ENCODE assay signal across 14 mouse cellular contexts in the genomic region with DNA sequence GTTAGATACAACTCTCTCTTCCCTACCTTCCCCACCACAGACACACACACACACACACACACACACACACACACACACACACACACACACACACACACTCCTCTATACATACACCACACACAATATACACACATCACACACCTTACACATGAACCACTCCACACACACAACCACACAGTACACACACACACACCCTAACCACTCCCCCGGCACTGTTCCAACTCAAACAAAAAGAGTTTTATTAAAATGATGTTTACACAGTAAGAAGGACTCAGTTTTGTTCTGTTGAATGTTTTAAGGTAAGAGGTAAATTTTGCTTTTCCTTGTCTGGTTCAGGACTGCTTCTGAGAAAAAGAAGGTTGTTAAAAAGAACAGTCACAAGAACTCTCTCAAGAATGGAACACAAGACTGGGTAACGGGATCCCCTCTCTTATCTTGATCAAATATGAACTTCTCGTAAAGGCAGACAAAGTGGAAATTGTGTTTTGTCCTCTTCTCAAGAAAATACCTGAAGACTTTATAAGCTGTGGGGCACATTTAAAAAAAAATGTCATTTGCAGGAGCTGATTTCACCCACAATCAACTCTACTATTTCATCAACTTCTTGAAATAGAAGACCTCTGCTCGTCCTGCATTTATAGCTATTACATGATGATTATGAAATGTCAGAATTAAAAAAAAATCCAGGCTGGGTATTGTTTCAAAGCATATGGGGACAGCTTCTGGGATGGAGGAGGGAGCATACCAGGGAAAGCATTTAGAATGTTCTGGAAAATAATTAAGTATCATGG. TPM values are rescaled to one million over a fixed set of nuclear protein-coding genes. Genes with fewer than 3 reads are reported as not detected.
DNase-seq lines count a peak whose midpoint lies in the region; ATAC-seq lines count a peak whose summit lies in the region.
"Had no signal": no experiment of that assay in that cellular context is flagged by ENCODE, and none has a peak within 500 bp of the region (broad histone marks: within the 10 kb centered on the region; RNA-seq: fewer than 3 reads in every experiment).

No protein-coding gene starts in this region.

- H3K4me1 ChIP-seq in kidney, embryonic 15.5 days: peaks cover 33% of the 10 kb centered on the region
- H3K4me1 ChIP-seq in brown adipose tissue, adult 24 weeks (ENCODE audit: control insufficient read depth, insufficient read depth, insufficient read length, low read length): peaks cover 8% of the 10 kb centered on the region
- peaks cover 6% of the 10 kb centered on the region; the same call in 1 of the 2 replicates for H3K4me1 ChIP-seq in midbrain, embryonic 14.5 days (ENCODE audit: control insufficient read depth, insufficient read depth, low read length)

- no peaks in the 10 kb centered on the region for H3K9me3 ChIP-seq in kidney, embryonic 15.5 days (replicated peaks)
- H3K9me3 ChIP-seq in midbrain, embryonic 14.5 days (ENCODE audit: control insufficient read depth, low read length): no peaks in the 10 kb centered on the region
- H3K9me3 ChIP-seq: forebrain, embryonic 15.5 days; neural tube, embryonic 13.5 days had no signal

- no peak for ATAC-seq in kidney, embryonic 15.5 days (replicated peaks; ENCODE audit: low FRiP score)
- ATAC-seq in midbrain, embryonic 14.5 days (ENCODE audit: low FRiP score, low TSS enrichment): no peak
- ATAC-seq: forebrain, embryonic 15.5 days had no signal

- H3K27ac ChIP-seq in kidney, embryonic 15.5 days: peak overlapping the region; percentile 76
- peak overlapping the region; percentile 61 for H3K27ac ChIP-seq in brown adipose tissue, adult 24 weeks (replicated peaks; ENCODE audit: low read depth, low read length)
- no peak overlapping the region for H3K27ac ChIP-seq in midbrain, embryonic 14.5 days (replicated peaks; ENCODE audit: low read depth, low read length)
- H3K27ac ChIP-seq: forebrain, embryonic 15.5 days; neural tube, embryonic 13.5 days had no signal

- 66% methylated on average over 4 of the region's 4 CpGs for WGBS in kidney, embryonic 15.5 days
- 93% methylated on average over 4 of the region's 4 CpGs for WGBS in midbrain, embryonic 14.5 days

- H3K9ac ChIP-seq in kidney, embryonic 15.5 days: no peak overlapping the region
- no peak overlapping the region for H3K9ac ChIP-seq in midbrain, embryonic 14.5 days (replicated peaks; ENCODE audit: low read length)
- H3K9ac ChIP-seq: forebrain, embryonic 15.5 days; neural tube, embryonic 13.5 days had no signal

- H3K4me3 ChIP-seq in kidney, embryonic 15.5 days (replicated peaks): no peak overlapping the region
- H3K4me3 ChIP-seq in brown adipose tissue, adult 24 weeks (ENCODE audit: insufficient read depth, low read depth, low read length): no peak overlapping the region
- H3K4me3 ChIP-seq in midbrain, embryonic 14.5 days (replicated peaks; ENCODE audit: low read depth, low read length): no peak overlapping the region
- H3K4me3 ChIP-seq: forebrain, embryonic 15.5 days; neural tube, embryonic 13.5 days had no signal

- no peak overlapping the region for H3K4me2 ChIP-seq in kidney, embryonic 15.5 days
- H3K4me2 ChIP-seq in midbrain, embryonic 14.5 days (ENCODE audit: low read length): no peak overlapping the region
- H3K4me2 ChIP-seq: forebrain, embryonic 15.5 days; neural tube, embryonic 13.5 days had no signal

- H3K27me3 ChIP-seq in kidney, embryonic 15.5 days: no peaks in the 10 kb centered on the region
- no peaks in the 10 kb centered on the region for H3K27me3 ChIP-seq in midbrain, embryonic 14.5 days (ENCODE audit: control insufficient read depth, insufficient read depth, low read length)
- H3K27me3 ChIP-seq: forebrain, embryonic 15.5 days; neural tube, embryonic 13.5 days had no signal

- H3K36me3 ChIP-seq in kidney, embryonic 15.5 days: peaks cover 12% of the 10 kb centered on the region
- H3K36me3 ChIP-seq in midbrain, embryonic 14.5 days (ENCODE audit: control insufficient read depth, insufficient read depth, low read length): peaks cover 4% of the 10 kb centered on the region; the same call in 1 of the 2 replicates
- H3K36me3 ChIP-seq: forebrain, embryonic 15.5 days had no signal

- DNase-seq in kidney, postnatal 4 days: no peak
- peak; percentile 49 for DNase-seq in CD4-positive helper T cell, adult 2 months (ENCODE audit: low read depth, low spot score)
- DNase-seq in lung, postnatal 36 days: peak; percentile 78
- DNase-seq in right cerebral cortex, postnatal 36 days (ENCODE audit: low spot score in 2 of 2): no peak
- no peak for DNase-seq in midbrain, embryonic 14.5 days
- DNase-seq in left cerebral cortex, adult 18-20 months (ENCODE audit: low spot score in 2 of 2): no peak
- DNase-seq: cerebellum, adult 9-10 months; heart, adult 18-20 months; heart, postnatal 36 days; kidney, postnatal 25 days had no signal

RNA-seq across cellular contexts. Expression of a gene that starts 30.9 kb away (rescaled TPM):
- 35.8 and 38.6 TPM in 2 replicates for polyA plus RNA-seq in kidney, embryonic 15.5 days (2015; fragmentation: Nextera tagmentation; extraction: Ambion mirVana)
- 5.0 and 8.5 TPM in 2 replicates for polyA plus RNA-seq in brown adipose tissue, adult 24 weeks (2012; ENCODE audit: insufficient read depth, insufficient read length, missing spikeins)
- polyA plus RNA-seq in midbrain, embryonic 14.5 days (2014; fragmentation: Nextera tagmentation; extraction: Ambion mirVana): 18.4 and 22.2 TPM in 2 replicates
- total RNA-seq in left cerebral cortex, adult 18-20 months (2021): 10 to 100 TPM; 32.3 to 35.0 TPM

Comparison
In these comparisons a context has a peak if more than half of its experiments do, and no peak if none do; other contexts are left out.
1. DNase-seq: peak in CD4-positive helper T cell, adult 2 months (single experiment) and lung, postnatal 36 days (single experiment); none in kidney, postnatal 4 days (0 of 2), right cerebral cortex, postnatal 36 days (0 of 2), midbrain, embryonic 14.5 days (single experiment) and left cerebral cortex, adult 18-20 months (0 of 2).